Mouse (Mus musculus) lung, postnatal 14 days (tissue): Measurements from ENCODE around the gene 4921524J17Rik.

Experiments used
- DNase-seq: peaks from one replicate; pipeline ENCODE4 v3.0.0; 2021

The 4921524J17Rik gene

GRCm38 (mm10) chr8:85380123-85380823 is 52.4 kb downstream of the 4921524J17Rik start:
- no peak for DNase-seq

DNA sequence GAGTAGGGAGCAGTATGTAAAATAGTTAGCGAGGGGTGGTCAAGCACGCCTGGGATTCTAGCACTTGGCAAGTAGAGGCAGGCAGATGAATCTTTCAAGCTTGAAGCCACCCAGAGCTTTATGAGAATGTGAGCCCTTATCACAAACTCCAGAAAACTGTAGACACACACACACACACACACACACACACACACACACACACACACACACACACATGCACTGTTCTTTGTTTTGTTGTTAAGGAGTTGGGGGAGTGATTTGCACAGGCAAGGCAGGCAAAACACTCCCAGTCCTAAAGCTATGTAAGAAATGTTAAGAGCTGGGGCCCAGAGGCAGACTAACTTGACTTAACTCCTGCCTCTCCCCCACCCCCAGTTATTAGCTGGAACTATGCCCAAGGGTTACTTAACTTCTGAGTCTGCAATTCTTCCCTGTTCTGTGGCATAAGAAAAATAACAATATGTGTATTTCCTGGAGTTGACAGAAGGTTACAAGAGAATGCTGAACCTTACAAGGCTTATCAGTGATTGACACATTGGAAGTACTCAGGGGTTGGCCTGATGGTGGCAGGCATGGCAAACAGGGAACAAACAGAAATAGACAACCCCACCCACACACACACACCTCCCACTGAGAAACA is 53.4 kb downstream of the 4921524J17Rik start:
- DNase-seq: peak; percentile 65

DNA sequence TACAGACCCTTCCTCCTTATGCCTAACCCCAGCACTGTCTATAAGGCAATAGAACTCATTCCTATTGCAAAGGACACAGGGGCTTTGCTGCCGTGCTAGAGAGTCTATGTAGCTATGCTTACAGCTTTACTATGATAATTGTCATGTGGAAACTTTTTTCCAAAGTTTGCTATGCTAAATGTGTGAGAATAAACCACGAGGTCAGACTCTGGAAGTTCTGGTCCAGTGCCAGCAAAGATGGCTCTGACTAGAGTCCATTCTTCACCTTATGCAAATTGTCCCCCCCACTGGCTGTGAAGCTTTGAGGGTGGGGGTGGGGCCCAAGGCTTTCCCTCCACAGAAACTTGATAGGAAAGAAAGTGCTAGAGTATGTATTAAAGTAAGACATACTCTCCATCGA is 56.1 kb downstream of the 4921524J17Rik start:
- DNase-seq: no peak

- DNase-seq: no peak
Observed at GRCm38 (mm10) chr8:85374286-85374685, 58.3 kb downstream of the 4921524J17Rik start.

- no peak for DNase-seq
Observed at GRCm38 (mm10) chr8:85373435-85374039, 59.1 kb downstream of the 4921524J17Rik start.

GRCm38 (mm10) chr8:85372465-85372839 is 60.2 kb downstream of the 4921524J17Rik start:
- DNase-seq: no peak

- DNase-seq: no peak
Observed at GRCm38 (mm10) chr8:85371736-85372464, 60.7 kb downstream of the 4921524J17Rik start.

GRCm38 (mm10) chr8:85365176-85365575 is 67.5 kb downstream of the 4921524J17Rik start:
- DNase-seq: no peak

DNA sequence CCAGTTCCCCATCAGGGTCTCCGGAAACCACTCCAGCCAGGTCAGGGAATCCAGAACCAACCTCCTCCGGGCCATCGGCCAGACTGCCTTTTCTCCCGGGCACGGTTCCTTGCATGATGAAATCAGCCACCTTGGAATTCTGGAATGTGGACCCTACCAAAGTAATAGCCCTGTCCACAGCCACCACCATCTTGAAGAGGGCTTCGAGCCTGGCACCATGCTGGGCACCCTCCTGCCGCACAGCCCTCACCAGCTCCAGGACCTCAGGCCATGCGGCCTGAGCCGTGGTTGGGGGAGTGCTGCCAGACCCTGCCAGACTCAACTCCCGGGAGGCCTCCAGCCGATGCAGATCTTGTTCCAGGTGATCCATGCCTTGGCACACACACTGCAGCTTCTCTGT is 68.0 kb downstream of the 4921524J17Rik start:
- DNase-seq: no peak

DNA sequence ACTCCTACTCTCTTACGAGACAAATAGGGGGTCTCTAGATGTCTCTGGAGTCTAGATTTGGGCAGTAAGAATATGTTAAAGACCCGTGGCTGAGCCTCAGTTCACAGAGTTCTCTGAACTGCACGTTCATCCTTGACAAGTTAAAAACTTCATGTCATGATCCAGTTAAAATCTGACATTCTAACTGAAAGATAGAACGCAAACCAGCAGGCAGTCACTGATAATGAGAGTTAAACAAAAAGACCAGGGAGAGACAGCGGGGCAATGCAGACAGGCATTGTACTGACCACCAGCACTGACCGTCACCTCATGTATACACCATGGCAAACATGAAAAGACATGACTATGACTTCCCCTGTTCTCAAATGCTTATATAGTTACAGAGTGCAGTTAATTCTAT is 69.2 kb downstream of the 4921524J17Rik start:
- DNase-seq: no peak

GRCm38 (mm10) chr8:85362211-85362610 is 70.4 kb downstream of the 4921524J17Rik start:
- DNase-seq: no peak
